Mouse (Mus musculus): ENCODE measurements at regions not wholly inside any gene's neighbourhood (a gene's known extent, or its start where the extent isn't known, plus 50 kb on each side); places are given as distances from the start of the nearest gene placed in this dataset.

DNA sequence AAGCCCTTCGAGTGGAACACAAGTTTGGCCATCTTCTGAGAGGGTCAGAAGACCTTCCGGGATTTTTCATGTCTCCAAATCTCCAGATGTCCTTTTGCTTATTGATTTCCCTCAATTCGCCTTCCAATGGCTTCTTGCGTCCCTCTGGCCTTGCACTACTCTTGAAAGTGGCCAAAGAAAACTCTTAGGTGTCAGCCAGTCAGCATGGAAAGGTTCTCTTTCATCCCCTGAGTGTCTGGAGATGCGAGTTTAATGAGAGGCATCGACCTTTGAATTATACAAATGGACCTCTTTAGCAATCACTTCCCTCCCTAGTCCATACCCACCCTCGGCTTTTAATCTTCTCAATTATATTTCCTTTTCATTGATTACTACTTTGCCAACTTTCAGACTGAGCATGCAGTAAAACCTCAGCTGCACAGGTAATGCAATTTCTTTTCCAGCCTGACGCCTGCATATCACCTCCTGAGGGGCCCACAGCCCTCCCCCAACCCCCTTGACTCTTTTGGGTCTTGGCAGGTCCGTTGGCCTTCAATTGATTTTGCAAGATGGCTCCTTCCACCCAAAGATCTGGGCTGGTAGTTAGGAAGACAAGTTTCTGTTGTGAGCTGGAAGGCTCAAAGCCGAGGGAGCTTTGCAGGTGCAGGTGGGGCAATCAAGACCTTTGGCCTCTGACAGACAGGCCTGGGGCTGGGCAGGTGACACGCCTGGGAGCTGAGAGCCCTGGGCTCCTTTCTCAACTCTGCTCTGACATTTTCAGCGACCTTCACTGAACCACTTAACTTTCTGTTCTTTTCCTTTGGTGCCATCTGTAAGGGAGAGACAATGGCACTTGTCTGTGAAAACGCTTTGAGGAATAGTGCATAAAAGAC lies 461.8 kb downstream of the Ccdc171 start:
- no peak for DNase-seq (ENCODE audit: extremely low spot score, low read depth, low spot score)

DNA sequence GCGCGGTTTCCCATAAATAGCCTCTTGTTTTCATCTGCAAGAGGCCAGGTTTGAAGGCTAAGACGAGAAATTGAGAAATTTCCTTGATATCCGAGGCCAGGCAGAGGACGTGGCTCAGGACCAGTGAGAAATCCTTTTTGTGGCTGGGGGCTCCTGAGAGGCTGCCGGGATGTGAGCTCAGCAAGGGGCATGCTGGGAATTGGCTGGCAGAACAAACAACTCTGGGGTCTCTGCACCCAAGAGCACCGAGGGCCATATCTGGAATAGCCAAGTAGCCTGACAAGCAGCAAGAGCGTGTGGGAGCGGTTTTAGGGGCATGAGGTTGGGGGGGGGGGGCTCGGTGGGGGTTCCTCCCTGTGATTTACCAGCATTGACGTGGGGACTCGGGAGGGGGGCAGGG lies 462.5 kb downstream of the Ccdc171 start:
- no peak for DNase-seq (ENCODE audit: extremely low spot score, low read depth, low spot score)

DNA sequence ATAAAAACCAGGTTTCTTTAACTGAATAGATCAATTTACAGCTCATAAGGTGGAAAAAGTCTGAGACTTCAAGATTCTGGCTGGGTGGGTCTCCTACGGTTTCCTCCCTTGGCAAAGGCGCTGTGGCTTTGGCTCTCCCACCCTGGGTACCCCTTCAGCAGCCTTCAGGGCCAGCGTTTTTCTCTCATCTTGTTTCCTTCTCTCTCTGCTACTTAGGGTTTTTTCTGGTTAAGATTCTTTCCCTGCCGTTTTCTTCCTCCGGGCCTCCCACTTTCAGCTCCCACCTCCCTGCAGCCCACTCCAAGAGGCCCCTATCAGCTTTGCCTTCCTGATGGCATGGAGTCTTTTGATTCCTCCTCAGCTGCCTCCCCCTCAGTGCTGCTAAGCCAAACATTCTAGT lies 463.0 kb downstream of the Ccdc171 start:
- DNase-seq (ENCODE audit: extremely low spot score, low read depth, low spot score), result no peak

DNA sequence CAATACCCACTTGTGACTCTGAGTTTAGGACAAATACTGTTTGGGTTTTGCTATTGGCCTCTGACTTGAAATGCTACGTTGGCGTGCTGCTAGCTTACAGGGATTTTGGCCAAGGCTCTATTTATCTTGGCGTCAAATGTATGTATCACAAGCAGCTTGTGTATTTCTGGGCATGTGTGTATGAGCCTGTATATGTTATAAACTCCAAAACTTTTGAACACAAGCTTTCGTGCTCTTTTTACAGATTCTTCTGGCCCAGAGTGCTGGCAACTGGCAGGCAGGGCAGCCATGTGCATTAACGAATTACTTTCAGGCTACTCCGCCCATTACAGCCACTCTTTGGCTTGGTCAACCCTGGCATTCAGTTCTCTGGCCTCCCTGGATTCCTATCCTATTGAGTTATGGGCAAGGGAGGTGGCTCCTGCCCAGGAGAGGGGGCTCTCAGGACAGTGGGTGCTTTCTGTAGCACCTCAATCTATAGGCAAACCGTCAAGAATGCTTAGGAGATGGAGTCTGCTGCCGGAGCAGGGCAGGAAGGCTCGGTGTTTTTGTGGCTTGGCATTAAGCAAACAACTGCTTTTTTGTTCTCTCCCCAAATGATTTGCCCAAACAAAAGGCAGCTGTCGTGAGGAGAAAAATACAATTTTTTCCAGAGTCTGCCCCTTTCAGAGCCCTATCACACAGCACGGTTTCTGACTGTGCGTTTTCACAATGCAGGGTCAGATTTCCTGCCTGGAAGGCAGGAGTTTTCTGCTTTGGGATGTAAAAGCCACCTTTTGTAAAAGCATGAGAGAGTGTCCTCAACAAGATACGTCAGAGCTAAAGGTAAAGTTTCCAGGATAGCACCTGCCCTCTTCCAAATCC lies 465.0 kb downstream of the Ccdc171 start:
- no peak for DNase-seq (ENCODE audit: extremely low spot score, low read depth, low spot score)

DNA sequence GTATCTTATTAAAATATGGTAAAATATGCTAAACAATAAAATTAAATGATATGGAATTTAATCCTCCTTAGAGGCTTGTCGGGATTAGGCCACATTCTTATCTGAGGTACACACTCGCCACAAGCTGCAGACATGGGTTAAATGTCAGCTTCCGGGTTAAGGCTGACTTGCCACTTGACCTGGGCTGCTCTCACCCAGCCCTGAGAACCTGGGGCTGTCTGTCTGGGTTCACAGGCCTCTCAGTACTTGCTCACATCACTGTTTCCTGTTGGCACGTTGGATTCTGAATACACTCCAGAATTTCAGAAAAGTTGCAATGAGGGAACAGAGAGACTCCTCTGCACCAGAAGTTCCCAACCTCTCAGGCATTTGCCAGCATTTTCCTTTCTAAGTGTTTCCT lies 465.9 kb downstream of the Ccdc171 start:
- no peak for DNase-seq (ENCODE audit: extremely low spot score, low read depth, low spot score)

DNA sequence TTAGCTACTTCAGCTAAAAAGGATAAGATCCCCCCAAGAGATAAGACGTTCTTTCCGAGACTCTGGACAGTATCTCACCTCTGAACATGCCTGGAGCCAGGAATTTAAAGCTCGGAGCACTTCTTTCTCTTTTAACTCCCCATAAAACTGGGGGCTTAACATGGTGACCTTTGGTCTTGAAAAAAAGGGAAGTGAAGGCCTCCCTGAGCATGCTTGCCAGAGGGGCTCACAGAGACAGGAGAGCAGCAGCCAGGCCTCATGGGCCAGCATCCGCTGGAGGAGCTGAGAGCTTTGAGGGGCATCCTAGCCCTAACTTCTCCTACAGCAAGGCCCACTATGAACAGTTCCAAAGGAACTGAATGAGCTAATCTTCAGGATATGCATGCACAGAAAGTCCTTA lies 471.7 kb downstream of the Ccdc171 start:
- DNase-seq (ENCODE audit: extremely low spot score, low read depth, low spot score), result no peak

DNA sequence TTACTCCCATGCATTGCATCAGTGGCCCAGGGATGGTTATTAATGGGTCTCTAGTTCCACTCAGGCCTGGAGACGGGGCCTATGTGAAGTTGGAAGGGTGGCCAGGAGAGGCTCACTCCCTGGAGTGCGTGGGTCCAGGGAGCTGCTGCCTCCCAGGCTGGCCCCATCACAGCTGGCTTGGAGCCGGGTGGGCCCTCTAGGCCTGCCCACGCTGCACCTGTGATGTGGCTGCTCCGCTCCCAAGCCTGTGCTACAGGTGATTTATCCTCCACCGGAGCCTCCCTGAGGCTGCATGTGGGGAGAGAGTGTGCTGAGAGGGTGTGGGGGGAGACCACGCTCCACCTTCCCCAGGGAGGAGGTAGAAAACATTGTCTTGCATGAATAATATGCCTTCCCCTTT lies 476.3 kb downstream of the Ccdc171 start:
- DNase-seq (ENCODE audit: extremely low spot score, low read depth, low spot score), result no peak

DNA sequence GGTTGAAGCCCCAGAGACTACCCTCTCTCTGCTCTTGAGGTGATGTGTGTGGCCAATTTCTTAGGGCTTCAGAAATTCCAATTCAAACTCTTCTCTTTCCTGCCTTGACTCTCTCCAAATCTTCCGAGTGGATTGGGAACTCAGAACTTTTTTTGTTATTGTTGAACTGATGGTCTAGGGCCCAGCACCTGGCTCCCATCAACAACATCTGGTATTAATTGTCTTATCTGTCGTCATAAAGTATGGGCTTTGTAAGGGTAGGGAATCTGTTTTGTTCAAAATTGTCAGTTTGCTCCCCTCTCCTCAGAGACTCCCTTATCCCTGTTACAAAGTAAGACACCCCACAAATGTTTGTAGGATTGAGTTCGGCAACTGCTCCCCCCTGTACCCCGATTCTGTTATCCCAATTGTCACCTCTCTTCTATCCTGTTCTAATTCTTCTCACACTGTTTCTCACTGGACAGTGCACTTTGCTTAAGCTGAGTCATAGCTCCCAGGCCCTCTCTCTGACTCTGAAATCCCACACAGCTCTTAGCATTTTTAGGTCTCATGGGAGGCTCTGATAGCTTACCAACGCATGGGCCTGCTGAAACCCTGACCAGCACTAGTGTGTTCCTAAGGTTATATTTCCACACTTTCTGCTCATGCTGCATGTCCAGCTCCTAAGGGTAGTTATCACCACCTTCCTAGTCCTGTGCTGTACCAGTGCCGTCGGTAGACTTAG lies 478.9 kb downstream of the Ccdc171 start:
- DNase-seq (ENCODE audit: extremely low spot score, low read depth, low spot score), result no peak

DNA sequence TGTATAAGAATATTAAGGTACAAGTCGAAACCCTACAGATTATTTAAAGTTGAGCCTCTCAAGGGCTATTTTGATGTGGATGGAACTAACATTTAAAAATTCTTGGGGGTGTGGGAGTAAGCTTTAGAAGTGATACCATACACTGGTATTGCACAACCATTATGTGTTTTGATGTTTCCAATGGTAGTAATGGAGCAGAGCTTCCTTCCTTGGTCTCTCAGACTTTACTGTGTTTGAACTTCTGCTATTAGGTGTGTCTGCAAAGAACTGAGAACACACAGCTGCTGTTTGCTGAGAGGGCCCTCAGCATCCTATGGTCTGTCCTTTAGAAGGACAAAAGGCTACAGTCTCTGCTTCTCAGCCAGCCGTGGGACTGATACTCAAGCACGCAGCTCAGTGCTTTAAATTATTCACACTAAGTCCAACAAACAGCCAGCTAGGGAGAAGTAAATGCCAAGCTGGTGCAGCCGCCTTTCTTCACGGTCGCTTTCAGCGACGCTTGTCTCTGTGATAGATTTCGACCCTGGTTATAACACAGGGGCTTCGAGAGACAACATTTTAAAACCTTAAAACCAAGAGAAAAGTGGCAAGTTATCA lies 479.5 kb downstream of the Ccdc171 start:
- DNase-seq (ENCODE audit: extremely low spot score, low read depth, low spot score), result no peak

DNA sequence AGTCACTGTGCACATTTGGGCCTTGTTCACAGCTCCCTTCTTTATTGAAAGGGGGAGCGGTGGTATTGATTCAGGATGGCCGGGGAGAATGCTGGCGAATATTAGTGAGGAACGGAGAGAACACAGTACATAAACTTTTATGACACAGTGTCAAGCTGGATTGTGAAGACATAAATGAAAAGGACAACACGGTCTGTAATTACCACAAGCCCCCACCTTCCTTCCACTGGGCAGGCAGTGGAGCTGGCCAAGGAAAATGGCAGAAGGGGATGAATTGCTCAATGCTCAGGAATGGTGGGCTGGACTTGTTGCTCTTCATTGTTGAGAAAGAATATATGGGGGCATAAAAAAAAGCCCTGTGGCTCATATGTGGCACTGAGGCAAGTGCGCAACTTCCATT lies 486.6 kb downstream of the Ccdc171 start:
- DNase-seq (ENCODE audit: extremely low spot score, low read depth, low spot score), result no peak

DNA sequence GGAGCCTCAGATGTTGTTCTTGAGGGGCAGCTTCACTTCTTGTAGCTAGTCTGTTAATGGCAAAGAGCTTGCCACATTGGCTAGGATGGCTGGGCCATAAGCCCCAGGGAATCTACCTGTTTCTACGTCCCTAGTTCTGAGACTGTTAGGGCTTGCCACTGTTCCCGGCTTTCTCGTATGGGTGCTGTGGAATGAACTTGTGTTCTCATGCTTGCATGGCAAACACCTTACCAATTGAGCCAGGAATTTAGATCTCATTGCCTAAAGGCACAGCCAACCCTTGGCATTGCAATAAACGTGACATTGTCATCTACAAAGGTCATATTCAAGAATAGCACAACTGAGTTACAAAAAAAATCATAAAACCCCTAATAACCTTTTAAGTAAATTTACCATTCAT lies 489.8 kb downstream of the Ccdc171 start:
- DNase-seq (ENCODE audit: extremely low spot score, low read depth, low spot score), result no peak

DNA sequence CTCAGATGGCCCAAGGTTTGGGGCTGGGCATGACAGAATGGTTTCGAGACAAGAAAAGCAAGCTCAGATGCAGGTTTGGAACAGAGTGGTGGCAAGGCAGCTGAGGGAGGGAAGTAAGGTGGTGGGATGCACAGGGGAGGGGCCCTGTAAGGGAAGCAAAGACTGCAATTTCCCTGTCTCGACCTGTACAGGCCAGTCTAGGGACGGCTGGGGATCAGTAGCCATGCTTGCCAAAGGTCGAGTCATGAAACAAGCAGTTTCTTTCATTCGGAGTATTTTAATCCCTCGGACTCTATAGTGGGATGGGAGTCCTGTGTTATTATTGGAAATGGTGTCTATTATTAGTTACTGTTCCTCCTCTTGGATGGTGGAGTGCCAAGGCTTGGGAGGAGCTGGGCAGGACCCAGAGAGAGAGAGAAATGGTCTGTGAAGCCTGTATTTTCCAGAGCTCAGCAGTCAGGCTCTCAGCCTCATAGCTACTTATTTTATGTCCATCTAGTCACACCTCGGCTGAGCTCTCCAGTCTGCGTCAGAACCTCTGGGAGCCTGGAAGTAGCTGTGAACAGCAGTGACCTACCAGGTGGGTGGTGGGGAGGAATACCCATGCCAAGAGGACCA lies 490.3 kb downstream of the Ccdc171 start:
- no peak for DNase-seq (ENCODE audit: extremely low spot score, low read depth, low spot score)

DNA sequence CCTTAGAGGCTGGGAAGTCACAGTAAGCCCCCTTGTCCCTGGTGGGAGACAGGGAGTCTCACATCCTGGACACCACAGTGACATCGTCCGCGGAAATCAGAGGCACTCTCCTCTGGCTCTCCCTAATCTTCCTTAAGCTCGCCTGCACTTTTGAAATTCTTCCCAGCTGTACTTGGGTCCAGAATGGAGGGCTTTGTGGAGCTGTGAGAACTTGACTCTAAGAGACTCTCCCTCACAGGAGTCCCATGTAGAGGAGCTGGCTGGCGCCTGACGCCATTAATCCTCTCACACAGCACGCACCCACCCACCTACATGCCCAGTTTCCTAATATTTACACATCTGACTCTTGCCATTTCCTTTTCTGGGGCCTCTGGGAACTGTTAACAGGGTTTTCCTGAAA lies 492.8 kb downstream of the Ccdc171 start:
- DNase-seq (ENCODE audit: extremely low spot score, low read depth, low spot score), result no peak

DNA sequence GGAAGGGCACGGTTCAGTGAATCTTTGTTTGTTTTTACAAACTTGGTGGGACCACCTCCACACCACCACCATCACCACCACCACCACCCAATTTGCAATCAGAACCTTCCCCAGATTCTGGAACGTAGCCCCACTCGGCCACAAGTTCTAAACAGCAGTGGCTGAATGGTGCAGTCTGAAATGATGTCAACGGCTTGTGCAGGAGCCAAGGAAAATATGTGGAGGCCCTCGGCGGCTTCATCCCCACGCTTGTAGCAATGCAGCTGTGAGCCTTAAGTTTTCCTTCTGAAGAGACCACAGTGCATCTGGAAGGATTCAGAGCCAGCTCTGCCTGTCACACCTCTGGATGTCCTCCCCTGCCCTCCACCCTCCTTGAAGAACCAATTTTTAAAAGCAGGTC lies 493.4 kb downstream of the Ccdc171 start:
- no peak for DNase-seq (ENCODE audit: extremely low spot score, low read depth, low spot score)

DNA sequence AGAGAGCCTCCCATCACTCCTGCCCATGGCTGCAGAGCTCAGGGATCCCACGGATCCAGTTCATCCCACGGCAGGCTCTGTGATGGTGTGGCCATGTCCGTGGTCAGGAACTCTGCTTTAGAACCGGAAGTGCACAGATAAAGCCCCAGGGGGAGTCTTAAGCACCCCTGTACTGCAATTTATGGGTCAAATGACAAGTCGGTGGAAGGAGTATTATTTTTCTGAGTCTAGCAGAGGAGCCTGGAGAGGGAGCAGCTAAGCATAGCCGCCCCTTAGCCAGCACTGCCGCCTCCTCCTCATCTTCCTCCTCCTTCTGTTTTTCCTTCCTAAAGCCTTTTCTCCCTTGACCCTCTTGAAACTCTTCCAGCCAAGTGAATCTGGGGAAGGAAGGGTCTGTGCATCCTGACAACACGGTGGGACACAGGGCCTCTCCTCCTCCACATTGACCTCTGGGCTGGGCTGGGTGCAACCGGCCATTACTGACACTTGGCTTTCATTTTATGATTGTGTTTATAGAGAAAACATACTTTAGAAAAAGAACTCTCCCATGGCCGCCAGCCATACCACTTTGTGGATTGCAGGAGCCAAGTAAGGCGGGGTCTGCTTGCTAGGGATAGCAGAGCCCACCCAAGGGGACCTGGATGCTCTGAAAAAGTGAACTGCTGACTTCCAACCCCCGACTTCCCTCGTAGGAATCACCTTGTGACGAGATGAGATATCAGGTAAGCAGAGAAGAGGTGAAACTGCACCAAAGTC lies 494.3 kb downstream of the Ccdc171 start:
- no peak for DNase-seq (ENCODE audit: extremely low spot score, low read depth, low spot score)

DNA sequence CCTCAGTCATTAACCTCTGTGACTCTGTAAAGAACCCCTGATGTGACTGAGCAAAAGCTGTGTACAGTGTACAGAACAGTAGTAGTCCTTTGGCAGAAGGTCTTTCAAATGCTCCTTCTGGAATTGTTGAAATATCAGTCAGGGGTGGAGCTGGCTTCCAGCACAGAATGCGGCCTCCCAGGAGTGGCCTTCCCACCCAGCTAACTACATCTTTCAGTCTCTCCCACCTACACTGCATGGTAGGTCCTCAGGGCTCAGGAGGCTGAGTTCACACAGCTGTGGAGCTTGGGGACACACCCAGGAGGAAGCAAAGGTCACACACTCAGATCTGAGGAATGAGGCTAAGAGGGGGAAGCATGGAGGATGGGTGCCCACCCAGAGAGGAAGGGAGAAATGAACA lies 495.3 kb downstream of the Ccdc171 start:
- DNase-seq (ENCODE audit: extremely low spot score, low read depth, low spot score), result no peak

DNA sequence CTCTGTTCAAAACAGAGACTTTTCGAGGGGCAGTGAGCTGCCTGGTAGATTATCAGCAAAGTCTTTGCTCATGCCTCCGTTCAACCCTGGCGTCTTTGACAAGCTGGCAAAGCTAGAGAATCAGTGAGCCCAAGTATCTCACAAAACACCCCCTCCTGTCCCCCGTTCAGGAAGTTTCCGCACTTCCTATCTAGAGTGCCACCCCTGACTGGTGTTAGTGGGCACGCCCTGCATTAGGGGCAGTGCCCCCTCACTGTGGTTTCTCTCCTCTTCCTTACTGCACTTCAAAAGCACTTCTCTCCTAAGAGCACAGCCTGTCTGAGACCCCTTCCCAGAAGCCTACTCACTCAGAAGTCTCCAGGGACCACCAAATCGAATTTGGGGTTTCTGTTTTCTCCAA lies 497.0 kb downstream of the Ccdc171 start:
- no peak for DNase-seq (ENCODE audit: extremely low spot score, low read depth, low spot score)

DNA sequence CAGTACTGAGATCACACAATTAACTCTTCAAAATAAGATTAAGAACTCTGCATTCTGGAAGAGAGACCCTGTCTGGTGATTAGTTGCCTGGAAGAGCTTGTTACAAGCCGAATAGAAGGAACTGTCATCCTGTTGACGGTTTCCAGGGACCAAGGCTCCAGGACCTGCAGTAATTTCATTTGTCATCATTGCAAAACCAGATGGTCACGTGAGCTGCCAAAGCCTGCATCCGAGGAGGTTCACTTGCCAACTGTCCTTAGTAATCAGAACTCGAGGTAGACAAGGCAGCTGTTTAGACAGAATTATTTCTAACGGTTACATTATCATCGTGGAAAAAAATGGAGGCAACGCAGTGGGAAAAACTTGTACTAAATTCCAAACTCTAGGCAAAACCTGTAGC lies 500.8 kb downstream of the Ccdc171 start:
- no peak for DNase-seq (ENCODE audit: extremely low spot score, low read depth, low spot score)

DNA sequence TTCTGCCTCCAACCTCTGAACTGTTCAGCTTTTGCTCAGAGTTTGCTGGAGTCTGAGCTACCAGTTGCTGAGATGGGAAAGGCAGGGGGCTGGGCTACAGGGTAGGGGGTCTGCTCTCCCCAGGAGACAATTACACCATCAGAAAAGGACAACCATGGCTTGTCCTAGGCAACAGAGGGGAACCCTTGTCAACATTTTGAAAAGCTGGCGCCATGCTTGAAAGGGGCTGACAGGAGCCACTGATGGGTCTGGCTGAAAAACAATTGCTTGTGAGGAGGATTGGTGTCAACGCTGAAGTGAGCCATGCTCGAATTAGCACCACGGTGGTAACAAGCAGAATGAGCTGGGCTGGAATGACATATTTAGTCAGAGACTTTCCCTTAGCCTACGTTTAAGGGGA lies 502.8 kb downstream of the Ccdc171 start:
- DNase-seq (ENCODE audit: extremely low spot score, low read depth, low spot score), result no peak

DNA sequence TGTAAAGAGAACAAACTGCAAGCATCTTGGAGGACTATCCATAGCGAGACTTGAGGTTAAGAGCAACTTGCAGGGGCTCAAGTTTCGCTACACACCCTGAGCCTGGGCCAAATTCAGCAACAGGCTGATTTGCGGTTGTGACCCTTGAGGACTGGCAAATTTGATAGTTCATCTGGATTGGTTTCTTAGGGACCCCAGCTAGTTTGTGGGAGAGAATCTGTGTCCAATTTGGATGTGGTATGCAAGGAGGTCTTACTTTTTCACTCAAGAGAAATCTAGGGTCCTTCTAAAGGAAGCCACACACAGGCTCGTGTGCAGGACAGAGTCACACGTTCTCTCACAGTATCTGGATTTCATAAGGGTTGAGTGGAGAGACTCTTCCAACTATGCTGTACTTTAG lies 505.6 kb downstream of the Ccdc171 start:
- no peak for DNase-seq (ENCODE audit: extremely low spot score, low read depth, low spot score)
